Mouse (Mus musculus) lung, postnatal 0 days (tissue): ENCODE measurements around the gene Sds. TPM values are rescaled to one million over a fixed set of nuclear protein-coding genes. Genes with fewer than 3 reads are reported as not detected.

ENCODE experiments used
- ATAC-seq: fragments of 200-750 bp; cut with Nextera tagmentation; 2 replicates; pipeline ENCODE4 v1.8.0; 2017; ENCODE audit warnings: moderate library complexity
- DNase-seq: peaks from one replicate; pipeline ENCODE4 v3.0.0-alpha.2; 2016; ENCODE audit warnings: low spot score
- H3K27ac ChIP-seq: fragments of 300-500 bp; sonication (generic); 2 replicates; pipeline ENCODE4 v1.5.1; 2014; ENCODE audit warnings: antibody characterized with exemption, mild to moderate bottlenecking, low read length, mixed read lengths
- H3K27me3 ChIP-seq: fragments of 300-500 bp; sonication (generic); replicated peaks from 2 replicates; pipeline ENCODE4 v1.6.1; 2014; ENCODE audit warnings: low read length, mixed read lengths; ENCODE audit not compliant: insufficient read depth
- H3K36me3 ChIP-seq: fragments of 300-500 bp; sonication (generic); 2 replicates; pipeline ENCODE4 v1.6.1; 2014; ENCODE audit warnings: low read length, mixed read lengths; ENCODE audit not compliant: insufficient read depth
- H3K4me1 ChIP-seq: fragments of 300-500 bp; sonication (generic); 2 replicates; pipeline ENCODE4 v1.6.1; 2014; ENCODE audit warnings: antibody characterized with exemption, low read depth, low read length, mixed read lengths; ENCODE audit not compliant: insufficient read depth
- H3K4me2 ChIP-seq: fragments of 300-500 bp; sonication (generic); replicated peaks from 2 replicates; pipeline ENCODE4 v1.6.1; 2014; ENCODE audit warnings: low read depth, mild to moderate bottlenecking, low read length, moderate library complexity, mixed read lengths
- H3K4me3 ChIP-seq: fragments of 300-500 bp; sonication (generic); 2 replicates; pipeline ENCODE4 v1.5.1; 2014; ENCODE audit warnings: low read depth, low read length
- H3K9ac ChIP-seq: fragments of 300-500 bp; sonication (generic); replicated peaks from 2 replicates; pipeline ENCODE4 v1.6.1; 2014; ENCODE audit warnings: low read depth, mild to moderate bottlenecking
- H3K9me3 ChIP-seq: fragments of 300-500 bp; sonication (generic); 2 replicates; pipeline ENCODE4 v1.6.1; 2016; ENCODE audit warnings: low read length, mixed read lengths
- CTCF ChIP-seq: IDR thresholded peaks from 2 replicates; pipeline ENCODE4 v1.5.1; 2016; ENCODE audit warnings: antibody characterized with exemption, mild to moderate bottlenecking
- EP300 ChIP-seq: IDR thresholded peaks from 2 replicates; pipeline ENCODE4 v1.6.1; 2016; ENCODE audit warnings: antibody characterized with exemption, mild to moderate bottlenecking, control low read depth
- WGBS: fragments of 180-500 bp; shearing (Covaris S2); extraction: QIAGEN DNeasy Blood & Tissue Kit; methylation state at CpG from one replicate; pipeline ENCODE4 v1.1.7; 2014; 5-methylcytosine and 5-hydroxymethylcytosine counted together
- polyA plus RNA-seq: library from polyadenylated mRNA; unstranded; fragments of >200 nt; fragmentation: Nextera tagmentation; extraction: Ambion mirVana; gene quantifications from 2 replicates; pipeline ENCODE4 v1.2.1, GENCODE M21; 2015

Sds gene
- polyA plus RNA-seq, 1 experiment from 2014 or later, result not detected

DNA sequence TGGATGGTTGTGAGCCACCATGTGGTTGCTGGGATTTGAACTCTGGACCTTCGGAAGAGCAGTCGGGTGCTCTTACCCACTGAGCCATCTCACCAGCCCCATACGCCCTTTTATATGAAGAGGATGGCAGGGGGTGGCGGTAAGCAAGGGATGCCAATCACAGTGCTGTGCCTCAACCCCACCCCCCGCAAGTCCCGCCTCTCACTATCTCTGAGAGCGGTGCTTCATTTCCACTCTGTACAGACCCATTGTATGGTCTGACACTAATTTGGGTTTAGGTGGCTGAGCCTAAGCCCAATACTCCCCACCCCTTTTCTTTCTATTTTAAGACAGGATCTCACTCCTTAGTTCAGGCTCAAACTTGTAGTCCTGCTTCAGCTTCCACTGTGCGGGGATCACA is 465 bp upstream of the Sds start:
- WGBS, result 53% methylated on average over 8 of the region's 8 CpGs
- Histone ChIP-seq H3K4me1 (no peaks in the 10 kb centered on the region), H3K4me2 (no peak overlapping the region), H3K27ac (no peak overlapping the region), H3K27me3 (no peaks in the 10 kb centered on the region), H3K36me3 (no peaks in the 10 kb centered on the region), H3K4me3 (no peak overlapping the region), H3K9ac (no peak overlapping the region), H3K9me3 (no peaks in the 10 kb centered on the region)
- TF ChIP-seq CTCF (no peak), EP300 (no peak)
- ATAC-seq (no peak), DNase-seq (no peak)

DNA sequence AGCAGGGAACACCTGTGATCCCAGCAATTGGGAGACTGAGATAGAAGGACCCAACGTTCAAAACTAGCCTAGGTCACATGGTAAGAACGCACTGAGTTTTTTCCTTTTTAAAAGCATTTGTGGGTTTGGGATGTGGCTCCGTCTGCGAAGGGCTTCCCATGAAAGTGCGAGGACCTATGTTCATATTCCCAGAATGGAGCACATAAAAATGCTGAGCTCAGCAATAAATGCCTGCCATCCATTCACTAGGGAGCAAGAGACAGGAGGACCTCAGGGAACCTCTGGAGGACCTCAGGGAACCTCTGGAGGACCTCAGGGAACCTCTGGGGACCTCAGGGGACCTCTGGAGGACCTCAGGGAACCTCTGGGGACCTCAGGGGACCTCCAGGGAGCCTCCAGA is 1.7 kb downstream of the Sds start:
- Histone ChIP-seq H3K9ac (no peak overlapping the region), H3K27me3 (no peaks in the 10 kb centered on the region), H3K9me3 (no peaks in the 10 kb centered on the region), H3K4me1 (no peaks in the 10 kb centered on the region), H3K36me3 (no peaks in the 10 kb centered on the region), H3K4me3 (no peak overlapping the region), H3K27ac (no peak overlapping the region), H3K4me2 (no peak overlapping the region)
- ATAC-seq (no peak), DNase-seq (no peak)
- TF ChIP-seq CTCF (no peak), EP300 (no peak)
- 82% methylated on average over 5 of the region's 5 CpGs for WGBS

DNA sequence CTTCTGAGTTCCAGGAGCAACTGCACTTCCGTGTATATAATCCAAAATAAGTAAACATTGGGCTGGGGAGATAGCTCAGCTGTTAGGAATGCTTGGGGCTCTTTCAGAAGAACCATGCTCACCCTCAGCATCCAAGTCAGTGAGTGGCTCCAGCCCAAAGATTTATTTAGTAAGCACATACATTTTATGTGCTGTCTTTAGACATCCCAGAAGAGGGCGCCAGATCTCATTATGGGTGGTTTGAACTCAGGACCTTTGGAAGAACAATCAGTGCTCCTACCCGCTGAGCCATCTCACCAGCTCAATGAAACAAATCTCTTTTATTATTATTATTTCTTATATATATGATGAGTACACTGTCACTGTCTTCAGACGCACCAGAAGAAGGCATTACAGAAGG is 3.2 kb downstream of the Sds start:
- H3K9ac ChIP-seq, result no peak overlapping the region
- TF ChIP-seq CTCF (no peak), EP300 (no peak)
- no peak overlapping the region for H3K4me3 ChIP-seq
- DNase-seq (no peak), ATAC-seq (no peak)
- WGBS, result 59% methylated on average over 4 of the region's 4 CpGs
- H3K27ac ChIP-seq, result no peak overlapping the region
- H3K4me1 ChIP-seq, result no peaks in the 10 kb centered on the region
- no peaks in the 10 kb centered on the region for H3K36me3 ChIP-seq
- H3K4me2 ChIP-seq, result no peak overlapping the region
- no peaks in the 10 kb centered on the region for H3K9me3 ChIP-seq
- H3K27me3 ChIP-seq, result no peaks in the 10 kb centered on the region

DNA sequence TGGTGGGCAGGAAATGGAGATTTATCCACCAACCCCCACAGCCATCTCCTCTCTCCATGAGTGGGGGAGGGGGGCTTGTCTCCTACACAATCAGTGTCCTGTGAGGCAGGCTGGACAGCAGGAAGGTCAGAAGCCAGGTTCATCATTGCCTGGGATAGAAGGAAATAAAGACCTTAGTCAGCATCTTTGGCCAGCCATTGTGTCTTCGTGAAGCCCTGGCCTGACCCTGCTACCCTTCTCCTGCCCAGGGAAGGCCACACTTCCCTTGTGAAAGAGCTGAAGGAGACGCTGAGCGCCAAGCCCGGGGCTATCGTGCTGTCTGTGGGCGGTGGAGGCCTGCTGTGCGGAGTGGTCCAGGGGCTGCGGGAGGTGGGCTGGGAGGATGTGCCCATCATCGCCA is 4.9 kb downstream of the Sds start:
- 75% methylated on average over 9 of the region's 9 CpGs for WGBS
- TF ChIP-seq CTCF (no peak), EP300 (no peak)
- ATAC-seq, result no peak
- H3K9me3 ChIP-seq, result no peaks in the 10 kb centered on the region
- H3K9ac ChIP-seq, result no peak overlapping the region
- no peak for DNase-seq
- H3K27me3 ChIP-seq, result no peaks in the 10 kb centered on the region
- no peaks in the 10 kb centered on the region for H3K4me1 ChIP-seq
- H3K4me3 ChIP-seq, result no peak overlapping the region
- H3K4me2 ChIP-seq, result no peak overlapping the region
- 0 out of 2 replicates have a peak, but pooled peaks cover 4% of the 10 kb centered on the region for H3K36me3 ChIP-seq
- H3K27ac ChIP-seq, result no peak overlapping the region

DNA sequence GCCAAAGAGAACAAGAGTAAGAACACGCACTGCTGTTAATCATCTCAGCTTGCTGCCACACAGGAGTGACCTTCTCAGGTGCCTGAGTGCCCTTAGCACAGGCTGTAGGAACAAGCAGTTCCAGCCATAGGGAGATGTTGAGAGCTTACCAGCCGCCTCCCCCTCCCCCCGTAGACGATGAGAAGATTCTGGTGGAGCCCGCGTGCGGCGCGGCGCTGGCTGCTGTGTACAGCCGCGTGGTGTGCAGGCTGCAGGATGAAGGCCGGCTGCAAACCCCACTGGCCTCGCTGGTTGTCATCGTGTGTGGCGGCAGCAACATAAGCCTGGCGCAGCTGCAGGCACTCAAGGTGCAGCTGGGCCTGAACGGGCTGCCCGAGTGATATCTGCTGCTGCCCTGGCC is 7.1 kb downstream of the Sds start:
- no peak for TF ChIP-seq CTCF
- TF ChIP-seq EP300, result no peak
- no peaks in the 10 kb centered on the region for H3K9me3 ChIP-seq
- H3K4me1 ChIP-seq, result no peaks in the 10 kb centered on the region
- 0 out of 2 replicates have a peak, but pooled peaks have one; percentile 24 for ATAC-seq
- H3K36me3 ChIP-seq, result 0 out of 2 replicates have a peak, but pooled peaks cover 13% of the 10 kb centered on the region
- H3K27ac ChIP-seq, result no peak overlapping the region
- no peak for DNase-seq
- H3K4me3 ChIP-seq, result no peak overlapping the region
- 71% methylated on average over 19 of the region's 19 CpGs for WGBS
- no peak overlapping the region for H3K9ac ChIP-seq
- H3K4me2 ChIP-seq, result no peak overlapping the region
- H3K27me3 ChIP-seq, result no peaks in the 10 kb centered on the region

DNA sequence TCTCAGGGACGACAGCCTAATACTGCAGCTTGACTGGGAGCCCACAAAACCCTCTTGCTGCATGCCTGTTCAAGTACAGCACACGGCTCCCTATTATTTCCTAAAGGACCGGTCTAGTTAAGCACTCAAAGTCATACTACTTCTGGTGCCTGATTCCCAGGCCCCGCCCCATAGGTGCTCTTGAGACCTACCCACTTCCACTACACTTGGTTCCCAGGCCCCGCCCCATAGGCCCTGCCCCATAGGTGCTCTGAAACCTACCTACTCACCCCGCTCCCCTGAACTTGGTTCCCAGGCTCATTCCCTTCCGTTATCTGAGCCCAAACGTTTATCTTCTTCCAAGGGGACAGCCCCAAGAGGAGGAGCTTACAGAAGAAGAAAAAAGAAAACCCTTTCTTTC is 11.5 kb downstream of the Sds start:
- no peak for DNase-seq
- H3K9me3 ChIP-seq, result no peaks in the 10 kb centered on the region
- H3K36me3 ChIP-seq, result 0 out of 2 replicates have a peak, but pooled peaks cover 13% of the 10 kb centered on the region
- H3K9ac ChIP-seq, result no peak overlapping the region
- no peaks in the 10 kb centered on the region for H3K27me3 ChIP-seq
- no peaks in the 10 kb centered on the region for H3K4me1 ChIP-seq
- ATAC-seq, result 0 out of 2 replicates have a peak, but pooled peaks have one; percentile 45
- H3K27ac ChIP-seq, result no peak overlapping the region
- WGBS, result 61% methylated on average over 8 of the region's 8 CpGs
- TF ChIP-seq CTCF, result no peak
- no peak for TF ChIP-seq EP300
- no peak overlapping the region for H3K4me2 ChIP-seq
- H3K4me3 ChIP-seq, result no peak overlapping the region

DNA sequence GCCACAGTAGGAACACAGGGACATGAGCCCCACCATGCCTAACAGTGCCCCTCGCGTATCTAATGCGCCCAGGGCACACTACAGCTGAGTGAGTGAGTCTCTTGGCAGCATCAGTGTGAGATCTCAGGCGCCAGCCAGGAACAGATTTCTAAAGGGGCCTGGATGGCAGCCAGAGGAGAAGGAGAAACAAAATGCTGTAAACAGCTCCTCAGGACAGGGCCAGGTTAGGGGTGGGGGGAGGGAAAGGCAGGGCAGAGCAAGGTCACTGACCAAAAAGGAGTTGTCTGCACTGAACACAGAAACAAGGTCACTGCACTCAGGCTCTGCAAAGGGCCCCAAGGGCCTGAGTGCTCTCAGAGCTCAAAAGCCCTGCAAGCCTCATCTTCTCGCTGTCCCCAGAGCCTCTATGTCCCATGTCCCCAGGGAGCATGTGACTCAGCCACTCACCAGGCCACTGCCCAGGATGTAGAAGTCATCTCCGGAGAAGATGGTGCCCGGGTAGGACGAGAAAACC is 14.4 kb downstream of the Sds start:
- Histone ChIP-seq H3K9ac (no peak overlapping the region), H3K27me3 (no peaks in the 10 kb centered on the region), H3K4me3 (no peak overlapping the region), H3K4me1 (no peaks in the 10 kb centered on the region), H3K27ac (no peak overlapping the region), H3K36me3 (0 out of 2 replicates have a peak, but pooled peaks cover 15% of the 10 kb centered on the region), H3K9me3 (no peaks in the 10 kb centered on the region), H3K4me2 (no peak overlapping the region)
- DNase-seq (peak; percentile 49), ATAC-seq (peak; percentile 36)
- TF ChIP-seq EP300 (no peak), CTCF (no peak)
- 53% methylated on average over 8 of the region's 8 CpGs for WGBS
